Mouse (Mus musculus) right cerebral cortex, postnatal 10 days (tissue): ENCODE measurements around the gene Cramp1l.

Experiments used
- DNase-seq, 2 experiments: peaks; one replicate each; pipeline ENCODE4 v3.0.0; 2021; ENCODE audit warnings: low spot score in 2 of 2

Cramp1l gene

GRCm38 (mm10) chr17:25015655-25016291 is at the start of gene Cramp1l, which contains the start of gene Ift140:
Gene Cramp1l, minus strand, starts transcription at chr17:25015788.
Gene Ift140, plus strand, starts transcription at chr17:25016085.
- DNase-seq: peak; percentile 100

DNA sequence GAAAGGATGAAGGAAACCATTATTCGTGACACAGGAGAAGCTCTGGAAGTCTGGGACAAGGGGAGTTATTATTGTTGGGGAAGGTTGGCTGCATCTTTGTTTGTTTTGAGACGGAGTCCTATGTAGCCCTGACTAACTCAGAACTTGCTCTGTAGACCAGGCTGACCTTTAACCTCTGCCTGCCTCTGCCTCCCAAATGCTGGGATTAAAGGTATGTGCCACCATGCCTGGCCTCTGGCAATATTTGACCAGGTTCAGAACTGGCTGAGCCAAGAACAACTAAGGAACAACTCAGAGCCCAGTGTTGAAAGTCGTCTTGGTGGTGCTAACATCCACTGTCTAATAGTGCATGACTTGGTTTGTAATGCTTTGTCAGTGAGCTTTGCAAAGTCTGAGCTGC is 49.6 kb upstream of the Cramp1l start:
- no peak for DNase-seq

- no peak for DNase-seq
These were observed 48.8 kb upstream of the Cramp1l start for GRCm38 (mm10) chr17:25064351-25064750.

- no peak for DNase-seq
These were observed 48.3 kb upstream of the Cramp1l start for GRCm38 (mm10) chr17:25063872-25064271.

GRCm38 (mm10) chr17:25063261-25063660 is 47.7 kb upstream of the Cramp1l start:
- no peak for DNase-seq

GRCm38 (mm10) chr17:25057041-25057440 is 41.5 kb upstream of the Cramp1l start:
- DNase-seq: no peak

GRCm38 (mm10) chr17:25053274-25053673 is 37.7 kb upstream of the Cramp1l start:
- DNase-seq: peak in 1 of 2 experiments; percentile 56

- DNase-seq: no peak
These were observed 31.6 kb upstream of the Cramp1l start for GRCm38 (mm10) chr17:25047143-25047542.

DNA sequence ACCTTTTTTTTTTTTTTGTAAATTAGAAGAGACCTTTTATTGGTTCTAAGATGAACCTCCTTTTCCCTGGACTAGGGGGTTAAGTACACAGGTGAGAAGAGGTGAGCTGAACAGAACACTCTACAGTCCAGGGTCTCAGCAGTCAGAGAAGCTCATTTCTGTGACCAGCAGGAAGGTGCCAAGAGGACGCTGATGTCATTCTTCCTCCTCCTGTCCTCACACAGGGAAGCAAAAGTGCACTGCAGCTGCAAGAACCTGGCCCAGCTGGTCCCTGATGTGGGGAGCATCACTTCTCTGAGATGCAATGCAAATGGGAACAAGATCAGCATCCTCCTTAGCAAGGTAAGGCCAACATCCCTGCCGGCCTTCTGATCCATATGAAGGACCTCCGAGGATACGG is 29.7 kb upstream of the Cramp1l start:
- no peak for DNase-seq

- DNase-seq: no peak
These were observed 29.3 kb upstream of the Cramp1l start for GRCm38 (mm10) chr17:25044879-25045278.

DNA sequence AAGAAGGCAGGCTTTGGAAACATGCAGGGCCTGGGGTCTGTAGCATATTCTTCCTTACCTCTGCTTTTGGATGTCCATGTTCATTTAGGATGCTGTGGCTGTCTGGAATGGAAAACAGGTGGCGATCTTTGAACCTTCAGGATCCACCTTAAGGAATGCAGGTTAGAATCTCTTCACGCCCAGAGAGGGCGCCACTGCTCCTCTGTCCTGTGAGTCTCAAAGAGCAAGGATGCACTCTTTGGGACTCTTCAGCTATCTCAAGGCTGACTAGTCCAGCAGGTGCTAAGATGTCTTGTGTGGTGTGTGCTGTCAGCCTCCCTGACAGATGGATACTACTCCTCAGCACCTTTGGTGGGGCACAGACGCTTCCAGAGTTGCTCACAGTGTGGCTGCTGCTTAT is 20.6 kb upstream of the Cramp1l start:
- DNase-seq: no peak

- DNase-seq: peak; percentile 86 to 91
These were observed 924 bp upstream of the Cramp1l start for GRCm38 (mm10) chr17:25016292-25017132.

DNA sequence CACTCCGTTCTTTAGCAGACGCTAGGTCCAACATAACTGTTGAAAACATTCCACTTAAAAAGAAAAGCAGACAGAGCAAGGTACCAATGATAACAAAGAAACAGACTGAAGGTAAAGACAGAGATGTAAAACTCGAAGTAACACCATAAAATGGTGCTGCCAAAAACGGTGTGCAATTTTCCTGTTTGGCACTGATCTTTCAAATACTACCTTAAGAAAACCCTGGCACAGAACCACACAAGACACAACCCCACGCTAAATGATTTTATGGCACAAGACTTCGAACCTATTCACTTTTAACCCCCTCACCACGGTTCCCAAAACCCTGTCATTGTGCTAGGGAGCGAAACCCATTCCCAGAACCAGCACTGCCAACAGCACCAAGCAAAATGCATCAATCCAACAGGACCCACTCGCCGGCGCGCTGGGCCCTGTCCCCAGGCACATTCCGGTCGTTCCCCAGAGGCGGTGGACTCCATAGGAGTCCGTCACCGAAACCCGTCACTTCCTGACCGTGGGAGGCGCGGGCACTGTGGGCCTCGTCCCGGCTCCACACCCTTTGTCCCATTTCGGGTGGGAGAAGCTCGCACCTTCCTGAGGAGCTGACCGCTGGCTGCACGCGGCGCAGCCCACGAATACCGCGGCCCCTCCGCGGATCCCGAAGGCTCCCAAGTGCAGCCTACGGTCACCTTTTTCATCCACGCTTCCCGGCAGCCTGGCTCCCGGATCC is 582 bp downstream of the Cramp1l start:
- DNase-seq: peak; percentile 60 to 65

- DNase-seq: peak; percentile 32
These were observed 1.7 kb downstream of the Cramp1l start for GRCm38 (mm10) chr17:25013606-25014501.

- no peak for DNase-seq
These were observed 8.1 kb downstream of the Cramp1l start for GRCm38 (mm10) chr17:25007480-25007879.

- DNase-seq: no peak
These were observed 10.5 kb downstream of the Cramp1l start for GRCm38 (mm10) chr17:25005102-25005501.

DNA sequence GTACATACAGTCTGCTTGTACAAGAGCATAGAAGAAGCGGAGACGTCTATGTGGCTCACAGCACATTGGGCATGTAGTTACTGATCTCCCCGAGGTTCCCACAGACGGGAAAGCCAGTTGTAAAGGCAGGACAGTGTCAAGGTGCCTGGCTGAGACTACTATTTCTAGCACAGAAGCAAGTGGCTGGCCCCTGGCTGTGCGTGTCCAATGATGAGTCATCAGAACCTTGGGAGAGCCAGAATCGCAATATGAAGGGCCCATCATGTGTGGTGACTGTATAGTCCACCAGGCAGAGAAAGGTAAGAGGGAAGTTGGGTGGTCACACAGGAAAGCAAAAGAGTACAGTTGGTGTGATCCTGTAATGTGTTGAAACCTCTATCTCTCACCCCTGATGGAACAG is 20.9 kb downstream of the Cramp1l start:
- no peak for DNase-seq

- no peak for DNase-seq
These were observed 28.4 kb downstream of the Cramp1l start for GRCm38 (mm10) chr17:24987221-24987620.

- DNase-seq: no peak
These were observed 54.5 kb downstream of the Cramp1l start for GRCm38 (mm10) chr17:24960852-24961715.

GRCm38 (mm10) chr17:24960135-24960851 is 55.3 kb downstream of the Cramp1l start, which contains the start of gene Jpt2:
Gene Jpt2, minus strand, starts transcription at chr17:24960689.
- DNase-seq: peak; percentile 99
